Mouse (Mus musculus): Measurements from ENCODE around the gene Fbxo17. TPM values are rescaled to one million over a fixed set of nuclear protein-coding genes. Genes with fewer than 3 reads are reported as not detected.

Gene Fbxo17
- polyA plus RNA-seq, 1 experiment from 2014 or later = 3.0 TPM

DNA sequence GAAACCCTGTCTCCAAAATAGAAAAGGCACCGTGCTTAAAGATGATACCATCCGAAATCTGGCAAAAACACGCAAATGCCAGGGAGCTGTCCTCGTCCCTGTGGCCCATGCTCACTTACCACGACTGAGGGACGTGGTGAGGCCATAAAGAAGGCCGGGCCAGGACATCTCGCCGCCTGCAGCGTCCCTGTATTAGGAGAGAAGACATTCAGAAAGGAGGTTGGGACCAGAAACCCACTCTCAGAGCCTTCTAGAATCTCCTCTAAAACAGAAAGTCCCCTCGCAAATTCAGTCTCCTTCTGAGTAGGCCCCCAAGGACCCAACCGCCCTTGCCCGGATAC is 24.7 kb downstream of the Fbxo17 start:
- H3K4me2 ChIP-seq (ENCODE audit: low read length) = peak overlapping the region; percentile 69
- WGBS = 1% methylated on average over 13 of the region's 13 CpGs
- H3K27me3 ChIP-seq (replicated peaks; ENCODE audit: control insufficient read depth, insufficient read depth, low read length) = no peaks in the 10 kb centered on the region
- ATAC-seq (no peak), DNase-seq (ENCODE audit: low spot score) (no peak)
- H3K27ac ChIP-seq (ENCODE audit: low read depth, low read length) = 0 out of 2 replicates have a peak overlapping the region, but pooled peaks have one; percentile 3
- peak overlapping the region; percentile 70 for H3K4me3 ChIP-seq (ENCODE audit: low read depth, low read length)
- no peaks in the 10 kb centered on the region for H3K9me3 ChIP-seq (replicated peaks; ENCODE audit: control insufficient read depth, low read length)
- peaks cover 23% of the 10 kb centered on the region for H3K36me3 ChIP-seq (ENCODE audit: control insufficient read depth, insufficient read depth, low read length)
- peak overlapping the region; percentile 86 for H3K9ac ChIP-seq (ENCODE audit: low read length)
- peaks cover 9% of the 10 kb centered on the region; the same call in 1 of the 2 replicates for H3K4me1 ChIP-seq (ENCODE audit: control insufficient read depth, insufficient read depth, low read length)

GRCm38 (mm10) chr7:28741709-28742438 is 25.3 kb downstream of the Fbxo17 start, which contains the start of the genes Mrps12 and Sars2:
Gene Mrps12 (minus strand): TSS chr7:28741820.
Gene Sars2 (plus strand): TSS chr7:28741992.
- Histone ChIP-seq H3K9me3 (replicated peaks; ENCODE audit: control insufficient read depth, low read length) (no peaks in the 10 kb centered on the region), H3K27me3 (replicated peaks; ENCODE audit: control insufficient read depth, insufficient read depth, low read length) (no peaks in the 10 kb centered on the region), H3K4me1 (ENCODE audit: control insufficient read depth, insufficient read depth, low read length) (peaks cover 9% of the 10 kb centered on the region; the same call in 1 of the 2 replicates), H3K4me2 (ENCODE audit: low read length) (peak within 1 kb of the TSS; percentile 69), H3K9ac (ENCODE audit: low read length) (peak within 1 kb of the TSS; percentile 86), H3K27ac (ENCODE audit: low read depth, low read length) (peak within 1 kb of the TSS; percentile 78), H3K36me3 (ENCODE audit: control insufficient read depth, insufficient read depth, low read length) (peaks cover 28% of the 10 kb centered on the region), H3K4me3 (ENCODE audit: low read depth, low read length) (peak within 1 kb of the TSS; percentile 70)
- ATAC-seq = peak; percentile 99
- WGBS = under 1% methylated on average over 39 of the region's 39 CpGs
- DNase-seq (ENCODE audit: low spot score) = peak; percentile 100

GRCm38 (mm10) chr7:28749935-28750334 is 33.3 kb downstream of the Fbxo17 start:
- 95% methylated on average over 7 of the region's 7 CpGs for WGBS
- no peaks in the 10 kb centered on the region for H3K4me1 ChIP-seq (ENCODE audit: control insufficient read depth, insufficient read depth, low read length)
- no peak overlapping the region for H3K4me2 ChIP-seq (ENCODE audit: low read length)
- DNase-seq (ENCODE audit: low spot score) (no peak), ATAC-seq (no peak)
- H3K9me3 ChIP-seq (replicated peaks; ENCODE audit: control insufficient read depth, low read length) = no peaks in the 10 kb centered on the region
- no peak overlapping the region for H3K4me3 ChIP-seq (ENCODE audit: low read depth, low read length)
- no peaks in the 10 kb centered on the region for H3K27me3 ChIP-seq (replicated peaks; ENCODE audit: control insufficient read depth, insufficient read depth, low read length)
- peaks cover 23% of the 10 kb centered on the region for H3K36me3 ChIP-seq (ENCODE audit: control insufficient read depth, insufficient read depth, low read length)
- H3K9ac ChIP-seq (ENCODE audit: low read length) = no peak overlapping the region
- H3K27ac ChIP-seq (ENCODE audit: low read depth, low read length) = no peak overlapping the region

GRCm38 (mm10) chr7:28756079-28756478 is 39.5 kb downstream of the Fbxo17 start, which contains the start of gene Ccer2:
Gene Ccer2 (plus strand): TSS chr7:28756174.
- H3K27me3 ChIP-seq (replicated peaks; ENCODE audit: control insufficient read depth, insufficient read depth, low read length) = no peaks in the 10 kb centered on the region
- H3K9me3 ChIP-seq (replicated peaks; ENCODE audit: control insufficient read depth, low read length) = no peaks in the 10 kb centered on the region
- H3K9ac ChIP-seq (ENCODE audit: low read length) = 0 out of 2 replicates have a peak within 1 kb of the TSS, but pooled peaks have one; percentile 29
- peaks cover 31% of the 10 kb centered on the region for H3K36me3 ChIP-seq (ENCODE audit: control insufficient read depth, insufficient read depth, low read length)
- WGBS = 2% methylated on average over 17 of the region's 17 CpGs
- no peaks in the 10 kb centered on the region for H3K4me1 ChIP-seq (ENCODE audit: control insufficient read depth, insufficient read depth, low read length)
- H3K27ac ChIP-seq (ENCODE audit: low read depth, low read length) = no peak within 1 kb of the TSS
- H3K4me3 ChIP-seq (ENCODE audit: low read depth, low read length) = no peak within 1 kb of the TSS
- DNase-seq (ENCODE audit: low spot score) (no peak), ATAC-seq (no peak)
- peak within 1 kb of the TSS; percentile 26 for H3K4me2 ChIP-seq (ENCODE audit: low read length)

DNA sequence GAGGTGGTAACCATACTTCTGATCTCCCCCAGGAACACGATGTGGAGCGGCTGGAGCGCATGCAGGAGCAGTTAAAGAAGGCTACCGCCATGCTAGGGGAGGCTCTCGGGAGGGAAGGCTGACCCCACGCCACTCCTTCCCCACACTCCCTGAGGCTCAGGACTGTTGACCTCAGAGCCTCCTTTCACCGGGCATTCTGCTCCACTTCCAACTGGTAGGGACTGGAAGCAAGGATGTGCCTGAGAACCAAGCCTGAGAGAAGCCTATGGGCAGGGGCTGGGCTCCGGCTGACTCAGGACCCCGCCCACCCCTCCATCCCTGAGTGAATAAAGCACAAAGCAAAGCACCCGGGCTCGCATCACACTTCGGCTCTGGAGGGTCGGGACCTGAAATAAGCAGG is 42.0 kb downstream of the Fbxo17 start:
- no peaks in the 10 kb centered on the region for H3K9me3 ChIP-seq (replicated peaks; ENCODE audit: control insufficient read depth, low read length)
- H3K27ac ChIP-seq (ENCODE audit: low read depth, low read length) = no peak overlapping the region
- WGBS = 87% methylated on average over 13 of the region's 13 CpGs
- ATAC-seq (no peak), DNase-seq (ENCODE audit: low spot score) (no peak)
- H3K4me3 ChIP-seq (ENCODE audit: low read depth, low read length) = no peak overlapping the region
- H3K27me3 ChIP-seq (replicated peaks; ENCODE audit: control insufficient read depth, insufficient read depth, low read length) = no peaks in the 10 kb centered on the region
- H3K4me1 ChIP-seq (ENCODE audit: control insufficient read depth, insufficient read depth, low read length) = no peaks in the 10 kb centered on the region
- H3K36me3 ChIP-seq (ENCODE audit: control insufficient read depth, insufficient read depth, low read length) = peaks cover 41% of the 10 kb centered on the region
- no peak overlapping the region for H3K9ac ChIP-seq (ENCODE audit: low read length)
- H3K4me2 ChIP-seq (ENCODE audit: low read length) = no peak overlapping the region

DNA sequence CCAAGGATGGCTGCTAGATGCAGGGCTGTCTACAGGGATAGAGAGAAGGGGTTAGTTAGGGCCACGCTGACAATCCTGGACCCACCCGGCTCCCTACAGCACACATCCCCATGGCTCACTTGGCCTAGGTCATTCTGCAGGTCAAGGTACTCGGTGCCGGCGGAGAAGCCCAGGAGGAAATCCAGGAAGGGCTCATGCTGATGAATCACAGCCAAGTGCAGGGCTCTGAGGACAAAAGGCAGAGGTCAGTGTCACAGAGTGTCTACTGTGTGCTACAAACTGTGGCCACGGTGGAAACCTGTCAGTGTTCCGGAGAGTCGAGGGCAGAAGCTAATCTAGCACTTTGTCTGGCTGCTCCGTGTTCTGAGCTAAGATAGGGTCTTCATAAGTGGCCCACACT is 45.3 kb downstream of the Fbxo17 start:
- peaks cover 9% of the 10 kb centered on the region for H3K4me1 ChIP-seq (ENCODE audit: control insufficient read depth, insufficient read depth, low read length)
- H3K27ac ChIP-seq (ENCODE audit: low read depth, low read length) = no peak overlapping the region
- WGBS = 93% methylated on average over 9 of the region's 9 CpGs
- H3K9me3 ChIP-seq (replicated peaks; ENCODE audit: control insufficient read depth, low read length) = no peaks in the 10 kb centered on the region
- ATAC-seq = no peak
- H3K4me2 ChIP-seq (ENCODE audit: low read length) = no peak overlapping the region
- peaks cover 39% of the 10 kb centered on the region for H3K36me3 ChIP-seq (ENCODE audit: control insufficient read depth, insufficient read depth, low read length)
- H3K27me3 ChIP-seq (replicated peaks; ENCODE audit: control insufficient read depth, insufficient read depth, low read length) = no peaks in the 10 kb centered on the region
- H3K9ac ChIP-seq (ENCODE audit: low read length) = no peak overlapping the region
- no peak overlapping the region for H3K4me3 ChIP-seq (ENCODE audit: low read depth, low read length)
- no peak for DNase-seq (ENCODE audit: low spot score)

- ATAC-seq = no peak
- no peak overlapping the region for H3K27ac ChIP-seq (ENCODE audit: low read depth, low read length)
- H3K4me1 ChIP-seq (ENCODE audit: control insufficient read depth, insufficient read depth, low read length) = peaks cover 14% of the 10 kb centered on the region
- DNase-seq (ENCODE audit: low spot score) = no peak
- peak overlapping the region; percentile 71; the same call in 1 of the 2 replicates for H3K4me3 ChIP-seq (ENCODE audit: low read depth, low read length)
- H3K4me2 ChIP-seq (ENCODE audit: low read length) = peak overlapping the region; percentile 76
- H3K36me3 ChIP-seq (ENCODE audit: control insufficient read depth, insufficient read depth, low read length) = peaks cover 20% of the 10 kb centered on the region
- peak overlapping the region; percentile 71; the same call in 1 of the 2 replicates for H3K9ac ChIP-seq (ENCODE audit: low read length)
- H3K9me3 ChIP-seq (replicated peaks; ENCODE audit: control insufficient read depth, low read length) = no peaks in the 10 kb centered on the region
- 84% methylated on average over 6 of the region's 6 CpGs for WGBS
- H3K27me3 ChIP-seq (replicated peaks; ENCODE audit: control insufficient read depth, insufficient read depth, low read length) = no peaks in the 10 kb centered on the region
These were observed 48.6 kb downstream of the Fbxo17 start for GRCm38 (mm10) chr7:28765211-28765610.

GRCm38 (mm10) chr7:28766173-28766879 is 49.7 kb downstream of the Fbxo17 start, which contains the start of gene Sirt2:
Gene Sirt2 (plus strand): TSS chr7:28766735.
- H3K27me3 ChIP-seq (replicated peaks; ENCODE audit: control insufficient read depth, insufficient read depth, low read length) = no peaks in the 10 kb centered on the region
- DNase-seq (ENCODE audit: low spot score) = peak; percentile 100
- WGBS = under 1% methylated on average over 45 of the region's 45 CpGs
- peaks cover 8% of the 10 kb centered on the region for H3K36me3 ChIP-seq (ENCODE audit: control insufficient read depth, insufficient read depth, low read length)
- peak; percentile 99 for ATAC-seq
- H3K27ac ChIP-seq (ENCODE audit: low read depth, low read length) = no peak within 1 kb of the TSS
- peak within 1 kb of the TSS; percentile 71 for H3K4me3 ChIP-seq (ENCODE audit: low read depth, low read length)
- peak within 1 kb of the TSS; percentile 74 for H3K9ac ChIP-seq (ENCODE audit: low read length)
- H3K4me1 ChIP-seq (ENCODE audit: control insufficient read depth, insufficient read depth, low read length) = peaks cover 14% of the 10 kb centered on the region
- peak within 1 kb of the TSS; percentile 76 for H3K4me2 ChIP-seq (ENCODE audit: low read length)
- H3K9me3 ChIP-seq (replicated peaks; ENCODE audit: control insufficient read depth, low read length) = no peaks in the 10 kb centered on the region
